Mouse (Mus musculus) G1E (cell line): ENCODE results near the gene Kctd4.

Source experiments
- CTCF ChIP-seq: IDR thresholded peaks from 2 replicates; pipeline ENCODE4 v1.5.1; 2012; ENCODE audit warnings: low read depth, low read length, inconsistent platforms, mixed read lengths
- GATA1 ChIP-seq: IDR thresholded peaks from 2 replicates; pipeline ENCODE4 v1.6.1; 2012; ENCODE audit warnings: borderline replicate concordance, low read length, inconsistent platforms, mixed read lengths
- POLR2AphosphoS5 ChIP-seq: IDR thresholded peaks from 2 replicates; pipeline ENCODE4 v1.6.1; 2012; ENCODE audit warnings: low read depth, low read length, inconsistent platforms; ENCODE audit not compliant: insufficient replicate concordance
- TAL1 ChIP-seq: conservative IDR thresholded peaks from 2 replicates; pipeline ENCODE4 v1.6.1; 2012; ENCODE audit warnings: low read depth, low read length, inconsistent platforms, mixed read lengths

- TF ChIP-seq GATA1 (no peak), CTCF (no peak), POLR2AphosphoS5 (no peak), TAL1 (no peak)
These were observed 12.4 kb upstream of the Kctd4 start for GRCm38 (mm10) chr14:75942365-75942764.
